In genomic region chrX:38008756-38009155, GRCm38 (mm10) we compare ENCODE assay signal across 27 mouse cellular contexts. TPM values are rescaled to one million over a fixed set of nuclear protein-coding genes. Genes with fewer than 3 reads are reported as not detected.
A peak's percentile ranks its signal among the peaks of the same experiment; 100 is the strongest.
DNase-seq lines count a peak whose midpoint lies in the region; ATAC-seq lines count a peak whose summit lies in the region.
"Had no signal": no experiment of that assay in that cellular context is flagged by ENCODE, and none has a peak within 500 bp of the region (broad histone marks: within the 10 kb centered on the region; RNA-seq: fewer than 3 reads in every experiment).

No protein-coding gene starts in this region.

- H3K4me1 ChIP-seq in forebrain, embryonic 12.5 days = no peaks in the 10 kb centered on the region
- H3K4me1 ChIP-seq: embryonic facial prominence, embryonic 12.5 days; hindbrain, embryonic 13.5 days had no signal

- H3K27ac ChIP-seq in forebrain, embryonic 12.5 days = no peak overlapping the region
- H3K27ac ChIP-seq: embryonic facial prominence, embryonic 12.5 days; heart, adult 2 months; heart, embryonic 13.5 days; hindbrain, embryonic 13.5 days; hindbrain, postnatal 0 days had no signal

- no peak for ATAC-seq in forebrain, embryonic 12.5 days (ENCODE audit: low FRiP score)
- ATAC-seq: CD4-positive, CD25-positive, alpha-beta regulatory T cell, adult 4 months; forebrain, embryonic 16.5 days; hindbrain, postnatal 0 days had no signal

- no peaks in the 10 kb centered on the region for H3K9me3 ChIP-seq in forebrain, embryonic 12.5 days
- H3K9me3 ChIP-seq: embryonic facial prominence, embryonic 12.5 days; G1E; heart, embryonic 13.5 days; hindbrain, embryonic 13.5 days had no signal

- H3K27me3 ChIP-seq in forebrain, embryonic 12.5 days = no peaks in the 10 kb centered on the region
- H3K27me3 ChIP-seq: embryonic facial prominence, embryonic 12.5 days; heart, embryonic 13.5 days; hindbrain, embryonic 13.5 days had no signal

- H3K36me3 ChIP-seq in forebrain, embryonic 12.5 days (replicated peaks) = no peaks in the 10 kb centered on the region
- H3K36me3 ChIP-seq: embryonic facial prominence, embryonic 12.5 days; G1E; heart, embryonic 13.5 days; hindbrain, embryonic 13.5 days had no signal

- no peak overlapping the region for H3K9ac ChIP-seq in forebrain, embryonic 12.5 days
- H3K9ac ChIP-seq: embryonic facial prominence, embryonic 12.5 days; heart, embryonic 13.5 days; hindbrain, embryonic 13.5 days had no signal

- DNase-seq in ovary, adult 18-20 months (ENCODE audit: low spot score) = peak; percentile 74
- DNase-seq in ovary, postnatal 10 days (ENCODE audit: low spot score) = no peak
- peak; percentile 63 for DNase-seq in 416B (ENCODE audit: low read depth)
- DNase-seq in adrenal gland, adult 2 months = peak; percentile 64
- DNase-seq in adrenal gland, postnatal 25 days = peak; percentile 50
- no peak for DNase-seq in frontal cortex, adult 2 months (ENCODE audit: extremely low spot score in 1 of 2, low spot score in 1 of 2)
- no peak for DNase-seq in spleen, postnatal 36 days (ENCODE audit: low spot score in 2 of 2)
- DNase-seq: B cell, adult 2 months; cerebellum, adult 2 months; gastrocnemius, postnatal 14 days; kidney, adult 11 months had no signal

- no peak overlapping the region for H3K4me2 ChIP-seq in forebrain, embryonic 12.5 days
- H3K4me2 ChIP-seq: embryonic facial prominence, embryonic 12.5 days; heart, embryonic 13.5 days; hindbrain, embryonic 13.5 days had no signal

- 66% methylated on average over 2 of the region's 2 CpGs for WGBS in forebrain, embryonic 12.5 days

- H3K4me3 ChIP-seq in forebrain, embryonic 12.5 days (replicated peaks) = no peak overlapping the region
- H3K4me3 ChIP-seq: embryonic facial prominence, embryonic 12.5 days; heart, adult 2 months; heart, embryonic 13.5 days; hindbrain, embryonic 13.5 days had no signal

RNA-seq across cellular contexts. Expression of gene Btg1-ps1, which starts 9.9 kb away (rescaled TPM):
- not detected for total RNA-seq in adrenal gland, adult 2 months (2021)
- not detected in 2 replicates for polyA plus RNA-seq in adrenal gland, adult 2 months (2012; rRNA removed)
- total RNA-seq in adrenal gland, postnatal 25 days (2021) = not detected in 2 replicates
- polyA plus RNA-seq in frontal cortex, adult 2 months (2012; rRNA removed) = not detected in 2 replicates
- not detected in 2 replicates for polyA plus RNA-seq in forebrain, embryonic 12.5 days (2016; fragmentation: Nextera tagmentation; extraction: Ambion mirVana)
- total RNA-seq: common myeloid progenitor, adult 5-6 weeks; G1E; gastrocnemius, adult 18-20 months; gastrocnemius, postnatal 14 days; heart, adult 2 months; hematopoietic stem cell, adult 5-6 weeks; hindbrain, postnatal 0 days had no signal
- polyA plus RNA-seq: CD4-positive, CD25-positive, alpha-beta regulatory T cell, adult 4 months; cerebellum, adult 2 months; embryonic facial prominence, embryonic 12.5 days; forebrain, embryonic 11.5 days; forebrain, embryonic 16.5 days; G1E; gonadal fat pad, adult 2 months; heart, adult 2 months; heart, embryonic 13.5 days; heart, postnatal 0 days; hindbrain, embryonic 13.5 days; hindbrain, postnatal 0 days; intestine, embryonic 14.5 days had no signal

RNA-seq across cellular contexts. Expression of gene Btg1-ps2, which starts 34.2 kb away (rescaled TPM):
- total RNA-seq in adrenal gland, adult 2 months (2021) = not detected
- polyA plus RNA-seq in adrenal gland, adult 2 months (2012; rRNA removed) = 0.51 TPM in 1 of 2 replicates, not detected in the other
- not detected in 2 replicates for total RNA-seq in adrenal gland, postnatal 25 days (2021)
- not detected in 2 replicates for polyA plus RNA-seq in frontal cortex, adult 2 months (2012; rRNA removed)
- polyA plus RNA-seq in forebrain, embryonic 12.5 days (2016; fragmentation: Nextera tagmentation; extraction: Ambion mirVana) = not detected in 2 replicates
- total RNA-seq: common myeloid progenitor, adult 5-6 weeks; G1E; gastrocnemius, adult 18-20 months; gastrocnemius, postnatal 14 days; heart, adult 2 months; hematopoietic stem cell, adult 5-6 weeks; hindbrain, postnatal 0 days had no signal
- polyA plus RNA-seq: CD4-positive, CD25-positive, alpha-beta regulatory T cell, adult 4 months; cerebellum, adult 2 months; embryonic facial prominence, embryonic 12.5 days; forebrain, embryonic 11.5 days; forebrain, embryonic 16.5 days; G1E; gonadal fat pad, adult 2 months; heart, adult 2 months; heart, embryonic 13.5 days; heart, postnatal 0 days; hindbrain, embryonic 13.5 days; hindbrain, postnatal 0 days; intestine, embryonic 14.5 days had no signal

RNA-seq across cellular contexts. Expression of gene Rhox10, which starts 57.5 kb away (rescaled TPM):
- not detected for total RNA-seq in adrenal gland, adult 2 months (2021)
- not detected in 2 replicates for polyA plus RNA-seq in adrenal gland, adult 2 months (2012; rRNA removed)
- not detected in 2 replicates for total RNA-seq in adrenal gland, postnatal 25 days (2021)
- not detected in 2 replicates for polyA plus RNA-seq in frontal cortex, adult 2 months (2012; rRNA removed)
- polyA plus RNA-seq in forebrain, embryonic 12.5 days (2016; fragmentation: Nextera tagmentation; extraction: Ambion mirVana) = not detected in 2 replicates
- total RNA-seq: common myeloid progenitor, adult 5-6 weeks; G1E; gastrocnemius, adult 18-20 months; gastrocnemius, postnatal 14 days; heart, adult 2 months; hematopoietic stem cell, adult 5-6 weeks; hindbrain, postnatal 0 days had no signal
- polyA plus RNA-seq: CD4-positive, CD25-positive, alpha-beta regulatory T cell, adult 4 months; cerebellum, adult 2 months; embryonic facial prominence, embryonic 12.5 days; forebrain, embryonic 11.5 days; forebrain, embryonic 16.5 days; G1E; gonadal fat pad, adult 2 months; heart, adult 2 months; heart, embryonic 13.5 days; heart, postnatal 0 days; hindbrain, embryonic 13.5 days; hindbrain, postnatal 0 days; intestine, embryonic 14.5 days had no signal

Comparison
In these comparisons a context has a peak if more than half of its experiments do, and no peak if none do; other contexts are left out.
1. DNase-seq: peak in ovary, adult 18-20 months (single experiment), 416B (single experiment), adrenal gland, adult 2 months (single experiment) and adrenal gland, postnatal 25 days (single experiment); none in ovary, postnatal 10 days (single experiment), frontal cortex, adult 2 months (0 of 2) and spleen, postnatal 36 days (0 of 2).